Comparison of ENCODE assay signal across 22 mouse cellular contexts in the genomic region with DNA sequence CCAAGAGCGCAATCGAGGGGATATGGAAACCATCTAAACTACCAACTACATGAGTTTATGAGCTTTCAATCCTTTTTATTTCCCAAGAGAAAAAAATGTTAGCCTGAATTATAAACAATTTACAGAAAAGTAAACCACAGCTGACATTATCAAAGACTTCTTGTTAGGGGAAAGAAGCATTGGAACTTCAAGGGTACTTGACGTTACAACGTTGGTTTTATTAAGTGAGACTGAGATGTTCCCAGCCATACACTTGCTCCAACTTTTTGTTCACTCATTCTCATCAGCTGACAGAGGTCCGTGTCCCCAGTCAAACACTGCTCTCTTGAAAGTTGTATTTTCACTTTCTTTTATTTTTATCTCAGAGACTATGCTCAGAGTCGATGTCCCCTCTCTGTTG.
"Had no signal": no experiment of that assay in that cellular context is flagged by ENCODE, and none has a peak within 500 bp of the region (broad histone marks: within the 10 kb centered on the region; RNA-seq: fewer than 3 reads in every experiment).

No protein-coding gene starts in this region.

- H3K27ac ChIP-seq: gastrocnemius, adult 2 months; heart, embryonic 10.5 days; hindbrain, embryonic 10.5 days; hindbrain, embryonic 13.5 days; hindbrain, embryonic 15.5 days; hindbrain, postnatal 0 days; limb, embryonic 13.5 days had no signal

- ATAC-seq: forebrain, embryonic 16.5 days; hindbrain, postnatal 0 days; intestine, embryonic 16.5 days had no signal

- DNase-seq: gastrocnemius, adult 2 months; gastrocnemius, postnatal 10 days; gastrocnemius, postnatal 25 days; heart, adult 18-20 months; heart, postnatal 10 days; heart, postnatal 4 days; kidney, adult 11 months; kidney, adult 8-10 months; kidney, postnatal 10 days; kidney, postnatal 25 days; kidney, postnatal 4 days; left cerebral cortex, postnatal 4 days had no signal

- H3K4me1 ChIP-seq: heart, embryonic 10.5 days; heart, embryonic 12.5 days; hindbrain, embryonic 13.5 days had no signal

- H3K4me3 ChIP-seq: gastrocnemius, adult 2 months; heart, embryonic 10.5 days; heart, embryonic 12.5 days; hindbrain, embryonic 10.5 days; hindbrain, embryonic 13.5 days; hindbrain, embryonic 15.5 days; layer of hippocampus, adult 2 months; limb, embryonic 13.5 days had no signal

- H3K9ac ChIP-seq: heart, embryonic 12.5 days; hindbrain, embryonic 15.5 days; limb, embryonic 13.5 days had no signal

- H3K27me3 ChIP-seq: heart, embryonic 12.5 days; hindbrain, embryonic 13.5 days; hindbrain, embryonic 15.5 days had no signal

- H3K9me3 ChIP-seq: heart, embryonic 10.5 days; heart, embryonic 12.5 days; hindbrain, embryonic 10.5 days; hindbrain, embryonic 13.5 days; hindbrain, embryonic 15.5 days; limb, embryonic 13.5 days had no signal

- H3K36me3 ChIP-seq: hindbrain, embryonic 10.5 days; limb, embryonic 13.5 days had no signal

- H3K4me2 ChIP-seq: heart, embryonic 12.5 days; hindbrain, embryonic 13.5 days; hindbrain, embryonic 15.5 days; limb, embryonic 13.5 days had no signal
